Comparison of ENCODE assay signal across 10 mouse cellular contexts in the genomic region with DNA sequence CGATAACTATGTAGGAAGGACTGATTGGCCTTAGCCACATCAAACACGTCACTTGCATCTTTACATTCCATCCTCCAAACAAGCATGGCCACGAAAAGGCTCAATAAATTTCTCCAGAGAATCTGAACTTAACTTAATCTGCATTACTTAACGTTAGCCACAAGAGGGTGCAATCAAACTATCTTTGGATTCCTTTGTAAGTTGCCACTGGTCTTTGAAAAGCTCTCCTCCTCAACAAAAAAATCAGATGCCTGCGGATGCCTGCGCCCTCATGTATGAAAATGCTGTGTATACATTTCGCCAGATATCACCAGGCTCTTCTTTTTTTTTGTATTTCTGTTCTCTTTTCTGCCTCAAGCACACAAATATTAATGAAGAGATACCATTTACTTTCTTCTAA. TPM values are rescaled to one million over a fixed set of nuclear protein-coding genes. Genes with fewer than 3 reads are reported as not detected.
DNase-seq lines count a peak whose midpoint lies in the region; ATAC-seq and TF ChIP-seq lines count a peak whose summit lies in the region.
"Had no signal": no experiment of that assay in that cellular context is flagged by ENCODE, and none has a peak within 500 bp of the region (broad histone marks: within the 10 kb centered on the region; RNA-seq: fewer than 3 reads in every experiment).

No protein-coding gene starts in this region.

- H3K27me3 ChIP-seq in midbrain, postnatal 0 days (ENCODE audit: insufficient read depth, low read length), result no peaks in the 10 kb centered on the region
- H3K27me3 ChIP-seq: embryonic facial prominence, embryonic 12.5 days; liver, embryonic 13.5 days had no signal

- no peaks in the 10 kb centered on the region for H3K36me3 ChIP-seq in midbrain, postnatal 0 days (ENCODE audit: insufficient read depth, low read length)
- H3K36me3 ChIP-seq: embryonic facial prominence, embryonic 12.5 days; liver, embryonic 13.5 days had no signal

- no peak overlapping the region for H3K4me3 ChIP-seq in midbrain, postnatal 0 days (ENCODE audit: low read depth, low read length)
- H3K4me3 ChIP-seq: embryonic facial prominence, embryonic 12.5 days; liver, embryonic 13.5 days had no signal

- TF ChIP-seq CTCF in midbrain, postnatal 0 days (IDR thresholded peaks at IDR 0.05), result peak; percentile 84

- 27% methylated on average over 7 of the region's 7 CpGs for WGBS in midbrain, postnatal 0 days

- H3K9me3 ChIP-seq in midbrain, postnatal 0 days (ENCODE audit: low read length), result no peaks in the 10 kb centered on the region
- H3K9me3 ChIP-seq: embryonic facial prominence, embryonic 12.5 days; liver, embryonic 13.5 days had no signal

- no peak overlapping the region for H3K9ac ChIP-seq in midbrain, postnatal 0 days (replicated peaks; ENCODE audit: low read length, poor library complexity, severe bottlenecking)
- H3K9ac ChIP-seq: embryonic facial prominence, embryonic 12.5 days; liver, embryonic 13.5 days had no signal

- H3K4me1 ChIP-seq in midbrain, postnatal 0 days (ENCODE audit: insufficient read depth, low read length), result no peaks in the 10 kb centered on the region
- H3K4me1 ChIP-seq: embryonic facial prominence, embryonic 12.5 days; liver, embryonic 13.5 days had no signal

- ATAC-seq in midbrain, postnatal 0 days (ENCODE audit: low FRiP score), result no peak

- H3K27ac ChIP-seq in midbrain, postnatal 0 days (ENCODE audit: low read depth, low read length), result no peak overlapping the region
- H3K27ac ChIP-seq: embryonic facial prominence, embryonic 12.5 days; liver, embryonic 13.5 days had no signal

- DNase-seq in kidney, adult 9 months, result peak; percentile 10
- no peak for DNase-seq in kidney, postnatal 4 days
- DNase-seq in 416B (ENCODE audit: low read depth) (peak; percentile 84), MN1 (ENCODE audit: low spot score) (peak; percentile 81)
- DNase-seq in embryo, embryonic 11 days, result peak; percentile 82
- peak; percentile 90 for DNase-seq in midbrain, postnatal 0 days (ENCODE audit: low spot score)
- no peak for DNase-seq in right cerebral cortex, postnatal 10 days (ENCODE audit: low spot score in 2 of 2)
- no peak for DNase-seq in left cerebral cortex, adult 9 months (ENCODE audit: low spot score in 2 of 2)
- DNase-seq: liver, embryonic 13.5 days had no signal

- H3K4me2 ChIP-seq in midbrain, postnatal 0 days (ENCODE audit: low read depth, low read length, poor library complexity, severe bottlenecking), result no peak overlapping the region
- H3K4me2 ChIP-seq: embryonic facial prominence, embryonic 12.5 days; liver, embryonic 13.5 days had no signal

RNA-seq across cellular contexts. Expression of a gene that starts 23.3 kb away (rescaled TPM):
- total RNA-seq in midbrain, postnatal 0 days (2014; rRNA removed), result 0.22 TPM in 1 of 2 replicates, not detected in the other
- polyA plus RNA-seq in midbrain, postnatal 0 days (2015; fragmentation: Nextera tagmentation; extraction: Ambion mirVana), result 0.27 and 0.38 TPM in 2 replicates
- polyA plus RNA-seq: liver, embryonic 13.5 days had no signal

RNA-seq across cellular contexts. Expression of a gene that starts 31.7 kb away (rescaled TPM):
- total RNA-seq in midbrain, postnatal 0 days (2014; rRNA removed), result 0.05 TPM in 1 of 2 replicates, not detected in the other
- polyA plus RNA-seq in midbrain, postnatal 0 days (2015; fragmentation: Nextera tagmentation; extraction: Ambion mirVana), result not detected in 2 replicates

Comparison
In these comparisons a context has a peak if more than half of its experiments do, and no peak if none do; other contexts are left out.
1. DNase-seq: peak in kidney, adult 9 months (single experiment), 416B (single experiment), MN1 (single experiment), embryo, embryonic 11 days (single experiment) and midbrain, postnatal 0 days (single experiment); none in kidney, postnatal 4 days (0 of 2), right cerebral cortex, postnatal 10 days (0 of 2) and left cerebral cortex, adult 9 months (0 of 2).